Mouse (Mus musculus) lung, postnatal 0 days (tissue): ENCODE results near the gene Peg12. TPM values are rescaled to one million over a fixed set of nuclear protein-coding genes. Genes with fewer than 3 reads are reported as not detected.

ENCODE experiments used
- ATAC-seq: fragments of 200-750 bp; cut with Nextera tagmentation; 2 replicates; pipeline ENCODE4 v1.8.0; 2017; ENCODE audit warnings: moderate library complexity
- DNase-seq: peaks from one replicate; pipeline ENCODE4 v3.0.0-alpha.2; 2016; ENCODE audit warnings: low spot score
- H3K27ac ChIP-seq: fragments of 300-500 bp; sonication (generic); 2 replicates; pipeline ENCODE4 v1.5.1; 2014; ENCODE audit warnings: antibody characterized with exemption, mild to moderate bottlenecking, low read length, mixed read lengths
- H3K27me3 ChIP-seq: fragments of 300-500 bp; sonication (generic); replicated peaks from 2 replicates; pipeline ENCODE4 v1.6.1; 2014; ENCODE audit warnings: low read length, mixed read lengths; ENCODE audit not compliant: insufficient read depth
- H3K36me3 ChIP-seq: fragments of 300-500 bp; sonication (generic); 2 replicates; pipeline ENCODE4 v1.6.1; 2014; ENCODE audit warnings: low read length, mixed read lengths; ENCODE audit not compliant: insufficient read depth
- H3K4me1 ChIP-seq: fragments of 300-500 bp; sonication (generic); 2 replicates; pipeline ENCODE4 v1.6.1; 2014; ENCODE audit warnings: antibody characterized with exemption, low read depth, low read length, mixed read lengths; ENCODE audit not compliant: insufficient read depth
- H3K4me2 ChIP-seq: fragments of 300-500 bp; sonication (generic); replicated peaks from 2 replicates; pipeline ENCODE4 v1.6.1; 2014; ENCODE audit warnings: low read depth, mild to moderate bottlenecking, low read length, moderate library complexity, mixed read lengths
- H3K4me3 ChIP-seq: fragments of 300-500 bp; sonication (generic); 2 replicates; pipeline ENCODE4 v1.5.1; 2014; ENCODE audit warnings: low read depth, low read length
- H3K9ac ChIP-seq: fragments of 300-500 bp; sonication (generic); replicated peaks from 2 replicates; pipeline ENCODE4 v1.6.1; 2014; ENCODE audit warnings: low read depth, mild to moderate bottlenecking
- H3K9me3 ChIP-seq: fragments of 300-500 bp; sonication (generic); 2 replicates; pipeline ENCODE4 v1.6.1; 2016; ENCODE audit warnings: low read length, mixed read lengths
- CTCF ChIP-seq: IDR thresholded peaks from 2 replicates; pipeline ENCODE4 v1.5.1; 2016; ENCODE audit warnings: antibody characterized with exemption, mild to moderate bottlenecking
- EP300 ChIP-seq: IDR thresholded peaks from 2 replicates; pipeline ENCODE4 v1.6.1; 2016; ENCODE audit warnings: antibody characterized with exemption, mild to moderate bottlenecking, control low read depth
- WGBS: fragments of 180-500 bp; shearing (Covaris S2); extraction: QIAGEN DNeasy Blood & Tissue Kit; methylation state at CpG from one replicate; pipeline ENCODE4 v1.1.7; 2014; 5-methylcytosine and 5-hydroxymethylcytosine counted together
- polyA plus RNA-seq: library from polyadenylated mRNA; unstranded; fragments of >200 nt; fragmentation: Nextera tagmentation; extraction: Ambion mirVana; gene quantifications from 2 replicates; pipeline ENCODE4 v1.2.1, GENCODE M21; 2015

Peg12 gene
- polyA plus RNA-seq, 1 experiment from 2014 or later = 10.6 TPM

DNA sequence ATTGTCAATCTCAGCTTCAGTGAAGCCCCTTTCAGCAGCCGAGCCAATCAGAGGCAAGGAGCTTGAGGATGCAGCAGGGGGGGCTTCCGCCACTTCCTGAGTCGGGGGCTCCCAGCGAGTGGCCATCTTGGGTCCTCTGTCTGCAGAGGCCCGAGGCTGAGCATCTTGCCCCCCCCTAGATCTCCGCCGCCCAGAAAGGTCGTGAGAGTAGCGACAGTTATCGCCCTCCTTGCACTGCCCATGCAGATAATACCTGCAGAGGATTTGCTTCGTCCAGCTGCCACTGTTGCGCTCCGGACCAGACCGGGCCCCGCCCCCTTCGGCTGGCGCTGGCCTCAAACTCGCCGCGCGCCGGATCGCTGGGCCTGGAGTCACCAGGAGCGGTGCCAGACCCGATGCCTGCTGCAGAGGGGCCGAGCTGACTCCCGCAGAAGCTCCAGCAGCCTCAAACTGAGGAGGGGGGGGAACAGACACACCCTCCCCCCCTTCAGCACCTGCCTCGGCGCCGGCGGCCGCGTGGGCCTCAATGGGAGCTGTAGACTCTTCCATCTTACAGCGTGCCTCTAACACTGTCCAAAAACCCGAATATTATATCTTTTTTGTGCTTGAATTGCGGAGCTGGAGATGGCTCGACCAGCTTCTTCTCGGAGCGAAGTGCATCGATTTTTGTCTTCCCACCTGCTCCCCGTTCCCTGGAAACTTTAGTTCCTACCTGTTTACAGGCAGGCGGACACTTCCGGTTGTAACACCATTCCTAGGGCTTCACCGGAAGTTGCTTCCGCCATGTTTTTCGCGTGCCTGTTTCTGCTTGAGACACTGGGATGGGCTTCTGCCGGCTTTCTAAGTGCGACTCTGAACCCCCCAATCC is 44.6 kb downstream of the Peg12 start, which contains the start of gene Mkrn3:
Gene Mkrn3, minus strand, starts transcription at position 647 of the 868 bp plus-strand sequence.
- Histone ChIP-seq H3K4me1 (no peaks in the 10 kb centered on the region; the same call in 1 of the 2 replicates), H3K9ac (peak within 1 kb of the TSS; percentile 54), H3K27ac (no peak within 1 kb of the TSS), H3K9me3 (no peaks in the 10 kb centered on the region; the same call in 1 of the 2 replicates), H3K4me3 (peak within 1 kb of the TSS; percentile 67), H3K36me3 (no peaks in the 10 kb centered on the region), H3K27me3 (no peaks in the 10 kb centered on the region), H3K4me2 (peak within 1 kb of the TSS; percentile 69)
- no peak for TF ChIP-seq CTCF
- no peak for TF ChIP-seq EP300
- ATAC-seq (peak; percentile 49), DNase-seq (peak; percentile 81)
- WGBS = 25% methylated on average over 49 of the region's 49 CpGs

DNA sequence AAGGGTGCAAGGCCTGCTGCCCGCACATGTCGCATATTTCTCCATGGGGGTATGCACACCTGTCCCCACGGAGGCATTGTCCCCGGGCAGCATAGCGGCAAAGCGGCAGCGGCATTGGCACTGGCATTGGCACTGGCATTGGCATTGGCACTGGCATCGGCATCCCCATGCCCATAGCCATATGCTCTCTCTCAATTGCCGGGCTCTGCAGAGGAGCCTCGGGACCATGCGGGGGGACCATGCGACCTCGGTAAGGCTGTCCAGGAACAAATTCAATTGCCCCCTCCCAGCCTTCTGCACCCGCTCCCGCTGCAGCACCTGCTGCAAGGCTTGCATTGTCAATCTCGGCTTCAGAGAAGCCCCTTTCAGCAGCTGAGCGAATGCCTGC is 45.2 kb downstream of the Peg12 start:
- ATAC-seq (peak; percentile 2; the same call in 1 of the 2 replicates), DNase-seq (no peak)
- TF ChIP-seq CTCF (no peak), EP300 (no peak)
- H3K36me3 ChIP-seq = no peaks in the 10 kb centered on the region
- H3K27ac ChIP-seq = no peak overlapping the region
- WGBS = 63% methylated on average over 17 of the region's 17 CpGs
- no peaks in the 10 kb centered on the region; the same call in 1 of the 2 replicates for H3K4me1 ChIP-seq
- no peaks in the 10 kb centered on the region; the same call in 1 of the 2 replicates for H3K9me3 ChIP-seq
- H3K27me3 ChIP-seq = no peaks in the 10 kb centered on the region
- H3K4me3 ChIP-seq = peak overlapping the region; percentile 67
- peak overlapping the region; percentile 69 for H3K4me2 ChIP-seq
- H3K9ac ChIP-seq = peak overlapping the region; percentile 54; the same call in 1 of the 2 replicates

DNA sequence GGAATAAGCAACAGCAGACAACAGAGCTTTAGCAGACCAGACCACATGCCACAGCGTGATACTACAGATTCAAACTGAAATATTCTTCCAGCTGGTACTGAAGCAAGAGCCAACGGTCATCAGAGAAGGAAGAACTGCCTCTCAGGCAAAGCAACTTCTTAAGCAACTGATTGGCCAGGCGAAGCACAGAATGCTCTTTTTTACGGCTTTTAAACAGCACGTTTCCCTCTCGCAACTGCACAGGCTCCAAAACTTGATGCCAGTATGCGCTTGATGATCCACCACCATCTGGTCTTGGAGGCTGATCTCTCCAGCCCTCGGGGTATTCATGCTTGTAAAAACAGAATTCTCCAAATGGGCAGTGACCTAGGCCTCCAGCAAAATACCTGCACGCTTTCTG is 46.0 kb downstream of the Peg12 start:
- Histone ChIP-seq H3K9ac (no peak overlapping the region), H3K9me3 (no peaks in the 10 kb centered on the region; the same call in 1 of the 2 replicates), H3K27ac (no peak overlapping the region), H3K4me3 (no peak overlapping the region), H3K4me2 (no peak overlapping the region), H3K27me3 (no peaks in the 10 kb centered on the region), H3K36me3 (no peaks in the 10 kb centered on the region), H3K4me1 (no peaks in the 10 kb centered on the region; the same call in 1 of the 2 replicates)
- DNase-seq (no peak), ATAC-seq (no peak)
- no peak for TF ChIP-seq EP300
- TF ChIP-seq CTCF = no peak
- WGBS = 81% methylated on average over 9 of the region's 9 CpGs

DNA sequence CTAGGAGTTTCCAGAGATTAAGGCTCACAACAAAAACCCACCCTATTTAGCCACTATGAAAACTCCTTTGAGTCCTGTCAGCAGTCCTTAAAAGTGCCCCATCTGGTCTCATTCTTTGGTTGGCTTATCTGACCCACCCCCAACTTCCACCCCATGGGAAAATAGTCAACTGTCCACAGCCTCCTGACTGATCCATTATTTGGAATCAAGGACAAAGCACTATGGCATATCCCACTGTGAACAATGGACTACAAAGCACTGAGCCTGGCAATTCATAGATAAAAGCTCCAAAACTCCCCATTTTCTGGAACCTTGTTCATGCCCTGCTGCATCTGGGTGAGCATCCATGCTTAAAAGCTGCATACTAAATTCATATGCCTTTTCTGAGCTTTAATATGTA is 48.1 kb downstream of the Peg12 start:
- Histone ChIP-seq H3K4me2 (no peak overlapping the region), H3K36me3 (no peaks in the 10 kb centered on the region), H3K4me3 (no peak overlapping the region), H3K4me1 (no peaks in the 10 kb centered on the region; the same call in 1 of the 2 replicates), H3K9me3 (no peaks in the 10 kb centered on the region; the same call in 1 of the 2 replicates), H3K27ac (no peak overlapping the region), H3K9ac (no peak overlapping the region), H3K27me3 (no peaks in the 10 kb centered on the region)
- ATAC-seq = no peak
- TF ChIP-seq CTCF = no peak
- TF ChIP-seq EP300 = no peak
- no peak for DNase-seq

DNA sequence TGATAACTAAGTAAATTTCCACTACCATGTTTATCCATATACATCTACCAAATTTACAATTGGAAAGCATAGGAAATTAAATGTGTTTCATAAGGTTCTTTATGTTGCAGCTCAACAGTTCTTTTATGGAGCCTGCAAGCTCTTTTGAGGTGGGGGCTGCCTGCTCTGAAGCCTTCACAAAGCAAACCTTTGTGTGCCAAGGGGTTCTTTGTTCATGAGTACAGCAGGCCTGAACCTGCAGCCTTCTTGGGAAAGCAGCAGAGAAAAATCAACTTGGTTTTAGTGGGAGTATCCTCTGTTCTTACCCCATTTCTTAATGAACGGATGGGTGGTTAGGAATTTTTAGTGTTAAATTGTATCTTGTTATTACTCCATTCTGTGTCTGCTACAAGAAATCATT is 49.1 kb downstream of the Peg12 start:
- Histone ChIP-seq H3K4me1 (no peaks in the 10 kb centered on the region; the same call in 1 of the 2 replicates), H3K36me3 (no peaks in the 10 kb centered on the region), H3K4me2 (no peak overlapping the region), H3K9ac (no peak overlapping the region), H3K4me3 (no peak overlapping the region), H3K27ac (no peak overlapping the region), H3K27me3 (no peaks in the 10 kb centered on the region), H3K9me3 (no peaks in the 10 kb centered on the region; the same call in 1 of the 2 replicates)
- DNase-seq (no peak), ATAC-seq (no peak)
- no peak for TF ChIP-seq CTCF
- TF ChIP-seq EP300 = no peak
- 55% methylated on average over 1 of the region's 1 CpGs for WGBS

Other genes with a start within 250 kb of the Peg12 start
- 34.7 and 36.6 TPM in 2 replicates for gene Ndn, start 117.9 kb downstream of the Peg12 start, polyA plus RNA-seq
- gene Magel2, start 87.5 kb downstream of the Peg12 start, polyA plus RNA-seq = 0.30 and 0.33 TPM in 2 replicates
- gene Mkrn3, start 44.4 kb downstream of the Peg12 start, polyA plus RNA-seq = 2.2 and 2.8 TPM in 2 replicates